Mouse (Mus musculus) heart, embryonic 11.5 days (tissue): Measurements from ENCODE around the gene Sox30. TPM values are rescaled to one million over a fixed set of nuclear protein-coding genes. Genes with fewer than 3 reads are reported as not detected.

ENCODE experiments used
- ATAC-seq: fragments of 200-750 bp; cut with Nextera tagmentation; replicated peaks from 2 replicates; pipeline ENCODE4 v1.8.0; 2017; ENCODE audit warnings: moderate library complexity; ENCODE audit not compliant: insufficient number of reproducible peaks, low FRiP score, low TSS enrichment
- H3K27ac ChIP-seq: fragments of 300-500 bp; sonication (generic); 2 replicates; pipeline ENCODE4 v1.5.1; 2014; ENCODE audit warnings: mild to moderate bottlenecking, low read depth, low read length
- H3K27me3 ChIP-seq: fragments of 300-500 bp; sonication (generic); 2 replicates; pipeline ENCODE4 v1.6.1; 2014; ENCODE audit warnings: mild to moderate bottlenecking, low read length, mixed read lengths; ENCODE audit not compliant: control insufficient read depth, insufficient read depth
- H3K36me3 ChIP-seq: fragments of 300-500 bp; sonication (generic); 2 replicates; pipeline ENCODE4 v1.6.1; 2014; ENCODE audit warnings: mild to moderate bottlenecking, low read length, moderate library complexity, mixed read lengths; ENCODE audit not compliant: control insufficient read depth, insufficient read depth
- H3K4me1 ChIP-seq: fragments of 300-500 bp; sonication (generic); 2 replicates; pipeline ENCODE4 v1.6.1; 2014; ENCODE audit warnings: low read length; ENCODE audit not compliant: control insufficient read depth, insufficient read depth
- H3K4me2 ChIP-seq: fragments of 300-500 bp; sonication (generic); 2 replicates; pipeline ENCODE4 v1.6.1; 2014; ENCODE audit warnings: mild to moderate bottlenecking, moderate library complexity
- H3K4me3 ChIP-seq: fragments of 300-500 bp; sonication (generic); 2 replicates; pipeline ENCODE4 v1.5.1; 2014; ENCODE audit warnings: low read depth, low read length
- H3K9ac ChIP-seq: fragments of 300-500 bp; sonication (generic); 2 replicates; pipeline ENCODE4 v1.6.1; 2014; ENCODE audit warnings: mild to moderate bottlenecking, low read depth, low read length, moderate library complexity
- H3K9me3 ChIP-seq: fragments of 300-500 bp; sonication (generic); replicated peaks from 2 replicates; pipeline ENCODE4 v1.6.1; 2016; ENCODE audit warnings: low read length; ENCODE audit not compliant: control insufficient read depth
- WGBS: fragments of 180-500 bp; shearing (Covaris S2); extraction: QIAGEN DNeasy Blood & Tissue Kit; methylation state at CpG from one replicate; pipeline ENCODE4 v1.1.7; 2014; ENCODE audit not compliant: insufficient replicate concordance; 5-methylcytosine and 5-hydroxymethylcytosine counted together
- polyA plus RNA-seq: library from polyadenylated mRNA; unstranded; fragments of >200 nt; fragmentation: Nextera tagmentation; extraction: Ambion mirVana; gene quantifications from 2 replicates; pipeline ENCODE4 v1.2.1, GENCODE M21; 2014

Gene Sox30
- polyA plus RNA-seq, 1 experiment from 2014 or later = 0.40 TPM

GRCm38 (mm10) chr11:45946796-45947195 is 33.3 kb upstream of the Sox30 start:
- no peak overlapping the region for H3K27ac ChIP-seq
- no peaks in the 10 kb centered on the region for H3K27me3 ChIP-seq
- no peak overlapping the region for H3K9ac ChIP-seq
- peaks cover 12% of the 10 kb centered on the region for H3K4me1 ChIP-seq
- H3K4me2 ChIP-seq = no peak overlapping the region
- no peak overlapping the region for H3K4me3 ChIP-seq
- peaks cover 4% of the 10 kb centered on the region for H3K36me3 ChIP-seq
- 76% methylated on average over 4 of the region's 4 CpGs for WGBS
- H3K9me3 ChIP-seq = no peaks in the 10 kb centered on the region
- no peak for ATAC-seq

- Histone ChIP-seq H3K27me3 (no peaks in the 10 kb centered on the region), H3K36me3 (peaks cover 6% of the 10 kb centered on the region), H3K4me2 (no peak overlapping the region), H3K9ac (no peak overlapping the region), H3K4me1 (peaks cover 12% of the 10 kb centered on the region), H3K9me3 (no peaks in the 10 kb centered on the region), H3K4me3 (no peak overlapping the region), H3K27ac (no peak overlapping the region)
- no peak for ATAC-seq
- 81% methylated on average over 2 of the region's 2 CpGs for WGBS
Observed at GRCm38 (mm10) chr11:45947491-45947890, 32.6 kb upstream of the Sox30 start.

GRCm38 (mm10) chr11:45955127-45955627 is 24.9 kb upstream of the Sox30 start, which contains the start of gene Thg1l:
Gene Thg1l, minus strand, starts transcription at chr11:45955494.
- peak within 1 kb of the TSS; percentile 50; the same call in 1 of the 2 replicates for H3K27ac ChIP-seq
- WGBS = under 1% methylated on average over 32 of the region's 32 CpGs
- 0 out of 2 replicates have a peak, but pooled peaks cover 3% of the 10 kb centered on the region for H3K36me3 ChIP-seq
- peak; percentile 97 for ATAC-seq
- no peaks in the 10 kb centered on the region for H3K9me3 ChIP-seq
- peak within 1 kb of the TSS; percentile 61 for H3K4me3 ChIP-seq
- H3K9ac ChIP-seq = peak within 1 kb of the TSS; percentile 62
- no peaks in the 10 kb centered on the region for H3K27me3 ChIP-seq
- H3K4me1 ChIP-seq = no peaks in the 10 kb centered on the region
- H3K4me2 ChIP-seq = peak within 1 kb of the TSS; percentile 78

- 64% methylated on average over 3 of the region's 3 CpGs for WGBS
- Histone ChIP-seq H3K4me2 (no peak overlapping the region), H3K4me1 (no peaks in the 10 kb centered on the region), H3K9me3 (no peaks in the 10 kb centered on the region), H3K9ac (no peak overlapping the region), H3K36me3 (no peaks in the 10 kb centered on the region), H3K27ac (no peak overlapping the region), H3K4me3 (no peak overlapping the region), H3K27me3 (no peaks in the 10 kb centered on the region)
- ATAC-seq = no peak
Observed at GRCm38 (mm10) chr11:45959598-45959997, 20.5 kb upstream of the Sox30 start.

GRCm38 (mm10) chr11:45960003-45960402 is 20.1 kb upstream of the Sox30 start:
- Histone ChIP-seq H3K9me3 (no peaks in the 10 kb centered on the region), H3K4me1 (no peaks in the 10 kb centered on the region)

GRCm38 (mm10) chr11:45966896-45967295 is 13.2 kb upstream of the Sox30 start:
- Histone ChIP-seq H3K36me3 (no peaks in the 10 kb centered on the region), H3K9me3 (no peaks in the 10 kb centered on the region), H3K9ac (no peak overlapping the region), H3K27ac (no peak overlapping the region), H3K27me3 (no peaks in the 10 kb centered on the region), H3K4me1 (no peaks in the 10 kb centered on the region), H3K4me2 (no peak overlapping the region), H3K4me3 (no peak overlapping the region)
- ATAC-seq = no peak
- WGBS = 73% methylated on average over 4 of the region's 4 CpGs

More at GRCm38 (mm10) chr11:45960003-45960402, 20.1 kb upstream of the Sox30 start:
- 74% methylated on average over 5 of the region's 5 CpGs for WGBS
- ATAC-seq = no peak
- H3K27me3 ChIP-seq = no peaks in the 10 kb centered on the region
- H3K36me3 ChIP-seq = no peaks in the 10 kb centered on the region
- H3K4me3 ChIP-seq = no peak overlapping the region
- H3K9ac ChIP-seq = no peak overlapping the region
- no peak overlapping the region for H3K4me2 ChIP-seq
- H3K27ac ChIP-seq = no peak overlapping the region

GRCm38 (mm10) chr11:45968466-45968865 is 11.6 kb upstream of the Sox30 start:
- Histone ChIP-seq H3K36me3 (no peaks in the 10 kb centered on the region), H3K4me1 (no peaks in the 10 kb centered on the region), H3K4me3 (no peak overlapping the region), H3K9ac (no peak overlapping the region), H3K27me3 (no peaks in the 10 kb centered on the region), H3K9me3 (no peaks in the 10 kb centered on the region), H3K27ac (no peak overlapping the region), H3K4me2 (no peak overlapping the region)
- 87% methylated on average over 3 of the region's 3 CpGs for WGBS
- no peak for ATAC-seq

- Histone ChIP-seq H3K4me2 (no peak overlapping the region), H3K9me3 (no peaks in the 10 kb centered on the region), H3K9ac (no peak overlapping the region), H3K27ac (no peak overlapping the region), H3K4me3 (no peak overlapping the region), H3K27me3 (no peaks in the 10 kb centered on the region), H3K4me1 (no peaks in the 10 kb centered on the region), H3K36me3 (no peaks in the 10 kb centered on the region)
- 82% methylated on average over 5 of the region's 5 CpGs for WGBS
- no peak for ATAC-seq
Observed at GRCm38 (mm10) chr11:45973635-45974034, 6.5 kb upstream of the Sox30 start.

- 78% methylated on average over 8 of the region's 8 CpGs for WGBS
- no peak overlapping the region for H3K4me3 ChIP-seq
- ATAC-seq = no peak
- no peaks in the 10 kb centered on the region for H3K36me3 ChIP-seq
- no peaks in the 10 kb centered on the region for H3K9me3 ChIP-seq
- H3K9ac ChIP-seq = no peak overlapping the region
- H3K27me3 ChIP-seq = no peaks in the 10 kb centered on the region; the same call in 1 of the 2 replicates
- H3K27ac ChIP-seq = no peak overlapping the region
- H3K4me1 ChIP-seq = no peaks in the 10 kb centered on the region
- no peak overlapping the region for H3K4me2 ChIP-seq
Observed at GRCm38 (mm10) chr11:45974466-45974865, 5.6 kb upstream of the Sox30 start.
